Mouse (Mus musculus) granulocyte monocyte progenitor cell, adult 5-6 weeks (primary cell): ENCODE data around the gene Mettl17. TPM values are rescaled to one million over a fixed set of nuclear protein-coding genes. Genes with fewer than 3 reads are reported as not detected.

Experiments used
- ATAC-seq: replicated peaks from 2 replicates; pipeline ENCODE4 v1.8.0; 2016; ENCODE audit warnings: mild to moderate bottlenecking, moderate TSS enrichment, inconsistent platforms; ENCODE audit not compliant: poor library complexity, severe bottlenecking
- total RNA-seq, 2 experiments: library from RNA; stranded (forward) in 1 of 2; stranded (reverse) in 1 of 2; fragments of 200-712, 200-1000 nt in 1 of 2; fragments of >200 nt in 1 of 2; fragmentation: Nextera tagmentation in 1 of 2; gene quantifications; 2 replicates each; pipeline ENCODE4 v1.2.3; 2014 to 2017

Mettl17 gene
- total RNA-seq, 2 experiments from 2014 or later: 15.4 to 34.7 TPM

DNA sequence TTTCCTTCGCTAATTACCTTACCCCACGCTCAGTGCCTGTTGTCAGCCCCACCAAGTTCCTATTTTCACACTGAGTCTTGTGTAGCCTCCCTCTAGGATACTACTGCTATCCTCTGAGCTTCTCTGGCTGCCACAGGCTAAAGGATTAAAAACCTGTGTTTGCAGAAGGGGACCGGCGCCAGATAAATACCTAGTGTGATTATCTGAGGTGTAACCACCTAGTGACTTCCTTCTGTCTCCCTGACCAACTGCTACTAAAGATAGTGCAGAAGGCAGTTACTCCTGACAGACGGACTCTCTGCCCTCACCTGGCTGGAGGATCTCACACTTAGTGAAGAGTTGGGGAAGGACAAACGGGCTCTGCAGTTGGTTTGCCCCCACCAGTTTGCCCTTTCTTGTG lies 11.4 kb downstream of the Mettl17 start:
- ATAC-seq: no peak

DNA sequence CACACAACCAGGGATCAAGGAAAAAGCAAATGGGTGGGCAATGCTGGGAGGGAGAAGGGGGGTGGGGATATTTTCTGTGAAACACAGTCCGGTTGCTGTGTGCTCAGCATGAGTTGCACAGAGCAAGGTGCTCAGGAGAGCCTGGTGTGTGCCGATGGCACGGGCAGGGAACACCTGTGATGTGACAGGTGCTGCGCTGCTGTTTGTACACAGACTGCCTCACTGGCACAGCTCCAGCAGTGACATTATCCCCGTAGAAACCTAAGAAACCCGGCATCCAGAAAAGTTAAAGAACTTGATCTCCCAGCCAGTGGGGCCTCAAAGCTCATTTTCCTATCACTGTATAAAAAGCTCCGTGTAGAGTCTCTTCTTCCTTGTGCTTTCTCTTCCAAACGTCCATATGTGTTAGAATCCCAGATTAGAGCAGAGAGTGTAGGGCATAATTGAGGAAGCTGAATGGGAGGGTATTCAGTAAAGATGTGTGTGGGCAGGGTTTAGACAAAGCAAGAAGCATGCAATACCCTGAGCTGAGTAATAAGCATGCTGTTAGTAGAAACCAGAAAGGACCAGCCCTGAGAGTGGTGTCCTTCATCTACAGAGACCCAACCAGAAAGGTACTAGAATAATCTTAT lies 12.0 kb downstream of the Mettl17 start:
- no peak for ATAC-seq

DNA sequence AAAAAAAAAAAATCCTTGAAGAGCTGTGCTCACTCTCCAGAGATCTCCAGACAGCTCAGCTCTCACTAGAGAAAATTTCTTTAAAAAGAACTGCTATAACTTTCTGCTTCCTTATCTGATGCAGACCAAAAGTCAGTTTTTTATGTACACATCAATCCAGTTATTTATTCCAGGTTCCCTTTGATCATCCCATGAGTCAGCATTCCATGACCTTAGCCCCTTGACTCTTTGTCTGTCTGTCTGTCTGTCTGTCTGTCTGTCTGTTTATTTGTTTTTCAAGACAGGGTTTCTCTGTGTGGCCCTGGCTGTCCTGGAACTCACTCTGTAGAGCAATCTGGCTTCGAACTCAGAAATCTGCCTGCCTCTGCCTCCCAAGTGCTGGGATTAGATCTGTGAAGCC lies 14.7 kb downstream of the Mettl17 start:
- ATAC-seq: no peak

DNA sequence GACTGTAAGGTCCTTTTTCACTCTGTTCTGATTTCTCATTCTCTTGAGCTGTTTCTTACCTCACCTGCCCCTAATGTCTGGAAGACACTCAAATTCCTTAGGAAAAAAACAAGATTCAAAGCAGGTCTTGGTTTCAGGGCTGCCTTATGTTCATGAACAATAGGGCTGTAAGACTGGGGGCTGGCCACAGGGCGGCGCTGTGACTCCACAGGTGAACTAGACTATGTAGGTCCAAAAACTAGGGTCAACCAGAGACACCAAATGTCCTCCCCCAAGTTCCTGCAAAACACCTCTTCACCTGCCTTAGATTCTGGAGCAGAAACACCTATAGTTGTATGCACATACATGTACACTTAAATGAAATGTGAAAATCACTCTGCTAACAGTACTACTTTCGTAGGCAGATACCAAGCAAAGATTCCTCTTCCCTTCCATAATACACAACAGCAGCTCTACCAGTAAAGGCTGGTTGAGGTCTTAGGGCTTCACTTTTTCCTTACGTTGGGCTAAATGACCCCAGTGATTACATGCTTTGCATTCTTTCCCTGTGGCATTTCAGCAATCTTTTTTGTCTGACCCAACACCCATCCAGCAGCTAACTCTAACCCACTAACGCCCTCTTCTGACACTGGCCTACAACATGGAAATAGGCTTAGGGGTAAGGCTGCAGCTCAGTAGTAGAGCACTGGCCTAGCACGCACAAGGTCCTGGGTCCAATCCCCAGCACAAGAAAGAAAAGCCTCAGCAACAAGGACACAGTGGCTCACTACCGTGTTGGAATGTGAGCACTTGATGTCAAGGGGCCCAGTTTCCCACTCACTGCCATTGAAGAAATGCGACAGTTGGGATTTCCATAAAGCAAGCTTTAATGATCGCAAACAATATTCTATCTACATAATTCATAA lies 18.4 kb downstream of the Mettl17 start:
- ATAC-seq: peak; percentile 93

DNA sequence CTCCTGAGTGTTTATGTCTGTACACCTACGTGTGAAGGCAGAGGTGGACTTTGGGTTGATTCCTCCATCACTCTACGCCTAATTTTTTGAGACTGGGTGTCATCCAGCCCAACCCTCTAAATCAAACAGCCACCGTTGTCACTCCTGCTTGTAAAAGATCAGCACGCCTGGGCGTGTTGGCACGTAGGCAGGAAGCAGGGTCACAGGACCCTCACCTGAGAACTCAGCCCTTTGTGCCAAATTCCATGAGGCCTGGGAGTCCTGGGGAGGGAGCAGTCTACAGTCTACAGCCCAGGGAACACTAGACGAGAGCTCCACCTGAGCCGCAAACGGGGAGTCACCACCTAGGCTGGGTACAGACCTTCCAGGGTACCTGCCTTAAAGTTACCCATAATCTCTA lies 19.1 kb downstream of the Mettl17 start:
- no peak for ATAC-seq

DNA sequence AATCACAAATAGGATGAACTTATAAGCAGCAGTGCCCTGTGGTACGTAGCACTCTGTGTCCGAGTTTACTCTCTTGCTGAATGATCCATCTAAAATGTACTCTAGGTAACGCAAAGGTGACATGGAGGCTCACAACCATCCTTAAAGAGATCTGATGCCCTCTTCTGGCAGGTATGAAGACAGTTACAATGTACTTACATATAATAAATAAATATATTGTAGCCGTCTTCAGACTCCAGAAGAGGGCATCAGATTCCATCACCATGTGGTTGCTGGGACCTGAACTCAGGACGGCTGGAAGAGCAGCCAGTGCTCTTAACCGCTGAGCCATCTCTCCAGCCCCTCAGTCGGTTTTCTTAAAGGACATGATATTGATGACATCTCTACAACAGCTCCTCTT lies 20.1 kb downstream of the Mettl17 start:
- ATAC-seq: no peak

DNA sequence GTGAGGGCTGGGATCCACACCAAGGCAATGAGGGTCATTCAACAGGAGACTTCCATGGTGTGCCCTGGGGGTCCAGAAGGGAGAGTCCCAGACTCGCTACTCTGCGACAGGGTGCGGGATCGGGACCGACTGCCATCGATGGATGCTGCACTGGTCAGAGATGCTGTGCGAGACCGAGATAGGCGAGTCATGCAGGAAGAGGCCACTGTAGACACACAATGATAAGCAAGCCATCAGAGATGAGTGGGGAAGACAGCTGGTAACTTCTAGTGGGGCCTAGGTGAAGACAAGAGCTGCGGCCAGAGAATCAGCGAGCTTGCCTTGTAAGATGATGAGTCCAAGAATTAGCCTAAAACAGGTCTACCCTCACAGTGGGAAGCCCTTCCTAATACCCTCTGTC lies 21.5 kb downstream of the Mettl17 start:
- ATAC-seq: no peak

DNA sequence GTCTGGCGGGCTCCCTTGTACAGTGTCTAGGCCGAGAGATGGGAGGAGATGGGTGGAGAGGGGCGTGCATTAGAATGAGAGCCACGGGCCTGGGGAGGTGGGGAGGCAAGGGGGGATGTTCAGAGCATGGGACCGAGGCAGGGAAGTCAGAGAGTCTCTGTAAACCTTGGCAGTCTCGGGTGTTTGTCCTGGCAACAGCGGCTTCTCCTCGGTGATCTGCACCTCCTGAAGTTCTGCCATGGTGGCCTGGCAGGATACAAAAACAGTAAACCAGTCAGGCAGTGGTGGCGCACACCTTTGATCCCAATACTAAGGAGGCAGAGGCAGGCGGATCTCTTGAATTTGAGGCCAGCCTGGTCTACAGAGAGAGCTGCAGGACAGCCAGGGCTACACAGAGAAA lies 26.7 kb downstream of the Mettl17 start:
- ATAC-seq: no peak

DNA sequence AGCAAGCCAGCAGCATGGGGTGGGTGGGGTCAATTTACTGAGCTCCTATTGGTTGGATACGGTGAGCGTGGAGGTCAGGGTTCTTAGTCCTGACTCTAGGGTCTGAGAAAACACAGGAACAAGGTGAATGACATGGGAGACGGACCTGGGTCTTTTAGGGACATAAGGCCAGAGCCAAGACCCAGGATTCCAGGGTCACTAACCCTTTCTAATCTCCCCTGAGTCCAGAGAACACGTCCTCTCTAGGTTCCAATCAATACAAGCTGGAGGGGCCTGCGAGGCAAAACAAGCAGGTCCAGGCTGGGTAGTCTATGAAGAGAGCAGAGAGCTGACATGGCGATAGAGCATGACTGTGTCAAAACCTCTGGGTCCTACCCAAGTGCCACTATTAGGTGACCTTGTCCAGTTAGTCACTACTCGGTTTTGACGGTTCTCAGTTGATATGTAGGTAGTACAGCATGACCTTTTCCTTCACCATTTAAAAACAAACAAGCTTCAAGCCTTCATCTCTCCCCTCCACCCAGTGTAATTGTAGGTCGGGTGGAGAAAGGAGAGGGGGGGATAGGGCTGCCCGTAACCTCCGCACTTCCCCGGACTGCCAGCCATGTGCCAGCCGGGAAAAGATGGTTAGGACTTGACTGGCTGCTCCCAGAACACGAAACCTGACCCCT lies 27.9 kb downstream of the Mettl17 start:
- ATAC-seq: no peak

DNA sequence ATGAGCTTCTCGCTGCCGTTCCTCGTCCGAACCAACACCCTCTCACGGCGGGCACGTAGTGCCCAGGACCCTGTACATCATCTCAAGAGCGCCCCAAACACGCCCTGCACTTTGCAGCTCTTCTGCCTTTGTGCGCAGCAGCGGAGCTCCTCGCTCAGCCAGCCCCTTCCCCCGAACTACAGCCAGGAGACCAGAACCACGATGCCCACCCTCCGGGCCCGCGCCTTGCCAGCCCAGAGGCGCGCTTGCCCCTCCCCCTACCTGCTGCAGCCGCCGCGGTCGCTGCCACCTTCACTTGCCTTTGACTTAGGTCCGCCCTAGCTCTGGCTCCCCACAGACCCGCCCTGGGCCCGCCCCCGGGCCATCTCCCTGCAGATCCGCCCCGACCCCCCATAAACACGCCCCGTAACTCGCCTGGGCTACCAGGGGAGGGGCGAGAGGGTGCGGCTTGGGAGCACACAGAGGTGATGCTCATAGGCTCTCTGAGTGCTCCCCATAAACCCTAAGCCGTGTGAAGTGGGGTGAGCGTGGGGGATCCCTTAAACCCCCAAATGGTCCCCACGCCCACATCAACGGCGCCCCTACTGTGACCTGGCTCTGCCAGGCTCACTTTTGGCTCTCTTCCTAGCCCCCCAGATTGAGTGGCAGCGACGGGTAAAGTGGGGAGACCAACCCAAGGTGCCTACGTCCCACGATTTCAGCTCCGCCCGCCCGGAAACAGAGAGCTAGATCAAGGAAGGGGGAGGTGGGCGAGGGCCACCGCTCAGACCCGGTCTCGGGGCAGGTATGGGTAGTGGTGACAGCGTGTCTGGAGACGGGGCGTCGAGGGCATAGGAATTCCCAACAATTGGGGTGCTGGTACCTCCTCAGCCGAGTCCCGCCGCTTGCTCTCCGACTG lies 28.7 kb downstream of the Mettl17 start:
- peak; percentile 82 for ATAC-seq

DNA sequence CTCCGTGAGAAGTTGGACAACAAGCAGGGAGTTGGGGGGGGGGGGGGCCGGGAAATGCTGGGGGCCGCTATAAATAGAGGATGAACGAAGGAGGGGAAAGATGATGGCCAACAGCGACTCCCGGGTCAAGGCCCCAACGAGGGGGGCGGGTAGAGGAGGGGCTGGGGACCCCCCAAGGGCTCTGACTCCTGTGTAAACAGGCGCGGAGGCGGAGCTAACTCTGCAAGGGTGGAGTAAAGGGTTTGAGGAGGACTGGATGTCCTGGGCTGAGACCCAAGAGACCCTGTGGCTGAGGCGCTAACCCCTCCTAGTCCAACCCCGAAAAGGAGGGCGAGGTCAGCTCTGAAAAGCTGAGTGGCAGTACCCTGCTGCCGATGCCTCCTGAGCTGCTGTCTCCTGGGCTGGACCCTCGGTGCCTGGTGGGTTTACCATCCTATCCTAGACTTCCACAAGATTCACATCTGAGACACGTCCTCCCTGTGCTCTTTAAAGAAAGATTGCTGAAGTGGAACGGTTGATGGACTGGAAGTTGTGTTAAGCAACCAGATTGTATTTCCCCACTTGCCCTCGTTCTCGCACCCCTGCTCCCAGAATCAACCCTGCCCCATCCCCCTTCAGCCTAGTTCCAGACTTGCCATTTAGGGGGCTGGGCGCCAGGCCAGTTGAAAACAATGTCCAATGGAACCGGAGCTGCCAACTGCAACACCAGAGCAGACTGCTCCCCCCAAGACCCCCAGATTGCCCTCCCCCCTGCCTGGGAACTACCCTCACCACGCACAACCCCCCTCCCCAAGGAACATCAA lies 29.5 kb downstream of the Mettl17 start, which contains the start of gene Ndrg2:
Ndrg2 (minus strand) TSS at position 199 of the 803 bp plus-strand sequence.
- peak; percentile 27 for ATAC-seq

DNA sequence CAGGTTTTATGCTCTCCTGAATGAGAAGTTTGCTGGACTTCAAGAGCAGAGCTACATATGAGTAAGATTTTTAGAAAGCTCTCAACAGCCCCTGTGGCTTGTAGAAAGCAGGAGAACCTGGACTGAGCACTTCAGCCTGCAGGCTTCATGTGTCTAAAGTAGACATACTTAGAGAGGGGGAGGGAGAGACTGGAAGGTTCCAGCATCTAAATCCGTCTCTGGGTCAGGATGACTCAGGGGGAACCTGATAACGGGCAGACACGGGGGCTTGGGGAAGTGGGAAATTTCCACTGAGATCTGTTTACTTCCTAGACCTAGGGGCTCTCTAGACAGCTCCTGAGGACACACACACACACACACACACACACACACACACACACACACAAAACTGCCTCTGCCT lies 30.4 kb downstream of the Mettl17 start:
- ATAC-seq: peak; percentile 21

DNA sequence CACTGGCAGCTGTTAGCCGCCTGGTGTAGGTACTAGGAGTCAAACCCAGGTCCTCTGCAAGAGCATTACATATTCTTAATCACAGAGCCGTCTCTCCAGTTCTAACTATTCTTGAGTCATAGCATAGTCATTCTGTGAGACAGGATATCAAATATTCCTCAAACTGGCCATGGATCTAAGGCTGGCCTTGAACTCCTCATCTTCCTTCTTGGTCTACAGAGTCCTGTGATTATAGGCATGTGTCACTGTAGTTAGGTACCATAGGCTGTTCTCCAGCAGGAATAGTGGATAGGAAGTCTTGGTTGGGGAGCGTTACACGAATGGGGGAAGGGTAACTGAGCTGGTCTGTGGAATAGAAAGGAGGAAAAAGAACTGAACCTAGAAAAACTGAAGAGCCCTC lies 31.9 kb downstream of the Mettl17 start:
- no peak for ATAC-seq

DNA sequence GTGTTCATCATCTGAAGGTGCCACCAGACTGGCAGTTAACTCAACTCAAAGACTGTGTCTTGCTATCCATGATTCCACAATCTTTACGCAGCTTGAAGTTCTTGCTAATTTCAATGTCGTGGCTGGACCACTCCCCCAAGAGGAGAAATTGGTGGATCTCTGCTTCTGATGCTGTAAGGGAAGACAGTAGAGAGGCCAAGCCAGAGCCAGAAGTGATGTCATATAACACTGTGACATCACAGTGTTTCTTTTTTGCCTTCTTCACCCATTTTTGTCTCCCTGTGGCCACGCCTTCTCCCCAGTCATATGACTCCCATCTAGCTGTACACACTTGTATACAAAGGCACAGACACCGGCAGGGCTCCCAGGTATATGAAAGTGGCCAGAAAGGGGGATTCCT lies 33.5 kb downstream of the Mettl17 start, which contains the start of gene Tppp2:
Tppp2 (plus strand) TSS at position 301 of the 400 bp plus-strand sequence.
- ATAC-seq: no peak

DNA sequence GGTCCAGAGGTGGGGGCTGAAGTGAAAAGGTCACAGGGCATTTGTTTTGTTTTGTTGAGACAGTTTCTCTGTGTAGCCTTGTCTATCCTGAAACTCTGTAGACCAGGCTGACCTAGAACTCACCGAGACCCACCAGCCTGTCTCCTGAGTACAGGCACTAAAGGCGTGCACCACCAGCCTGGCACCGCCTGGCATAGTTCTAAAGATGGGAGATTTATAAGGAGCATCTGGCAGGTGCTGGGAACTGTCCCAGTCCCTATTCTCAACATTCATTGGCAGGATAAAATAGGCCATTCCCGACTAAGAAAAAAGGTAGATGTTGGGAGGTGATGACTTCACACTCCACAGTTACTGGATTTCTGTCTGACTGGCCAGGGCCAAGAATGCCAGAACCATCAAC lies 34.3 kb downstream of the Mettl17 start:
- no peak for ATAC-seq

DNA sequence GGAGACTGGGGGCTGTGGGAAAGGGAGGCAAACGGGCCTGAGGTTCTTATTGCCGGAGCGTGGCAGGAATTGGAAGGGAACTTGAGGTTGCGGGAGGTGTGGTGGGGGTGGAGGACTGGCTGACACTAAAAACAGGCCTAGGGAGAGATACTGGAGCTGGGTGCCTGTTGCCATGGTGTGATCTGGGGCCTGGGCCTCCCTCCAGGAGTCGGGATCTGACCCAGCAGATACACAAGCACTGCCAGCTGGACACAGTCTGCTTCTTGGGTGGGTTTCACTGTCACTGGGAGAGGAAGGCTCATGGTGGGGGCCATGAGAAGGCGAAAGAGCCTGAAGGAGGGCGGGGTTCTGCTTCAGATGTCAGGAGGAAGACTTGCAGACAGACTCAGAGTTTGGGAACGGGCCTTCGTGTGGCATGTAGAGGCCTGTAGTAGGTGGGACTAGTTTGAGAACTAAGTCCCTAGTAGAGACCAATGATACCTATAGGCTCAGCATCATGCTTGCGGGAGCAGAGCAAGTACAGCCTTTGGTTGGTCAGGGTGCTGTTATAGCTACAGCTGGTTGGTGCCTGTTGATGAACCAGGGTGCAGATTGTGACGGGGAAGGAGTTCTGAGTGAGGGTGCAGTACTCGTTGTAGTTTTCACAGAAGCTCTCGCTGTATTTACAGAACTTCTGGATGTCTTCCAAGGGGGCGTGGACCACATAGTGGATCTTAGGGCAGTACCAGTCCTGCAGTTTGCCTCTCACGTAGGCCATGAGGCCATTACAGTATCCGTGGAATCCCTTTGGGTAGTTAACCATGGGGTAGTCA lies 37.3 kb downstream of the Mettl17 start:
- no peak for ATAC-seq

DNA sequence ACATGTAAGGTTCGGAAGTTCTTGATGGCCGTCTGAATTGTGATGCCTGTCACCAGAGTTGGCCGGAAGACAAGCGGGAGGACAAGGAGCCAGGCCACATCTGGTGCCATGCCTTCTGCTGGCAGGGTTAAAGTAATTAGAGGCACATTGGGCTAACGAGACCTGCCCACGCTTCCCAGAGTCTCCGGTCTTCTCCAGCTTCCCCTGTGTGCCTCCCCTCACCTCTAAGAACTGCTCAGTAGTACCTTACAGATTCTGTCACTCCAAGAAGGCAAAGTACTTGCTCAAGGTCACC lies 37.9 kb downstream of the Mettl17 start, which contains the start of gene Rnase13:
Rnase13 (minus strand) TSS at position 203 of the 295 bp plus-strand sequence.
- no peak for ATAC-seq

DNA sequence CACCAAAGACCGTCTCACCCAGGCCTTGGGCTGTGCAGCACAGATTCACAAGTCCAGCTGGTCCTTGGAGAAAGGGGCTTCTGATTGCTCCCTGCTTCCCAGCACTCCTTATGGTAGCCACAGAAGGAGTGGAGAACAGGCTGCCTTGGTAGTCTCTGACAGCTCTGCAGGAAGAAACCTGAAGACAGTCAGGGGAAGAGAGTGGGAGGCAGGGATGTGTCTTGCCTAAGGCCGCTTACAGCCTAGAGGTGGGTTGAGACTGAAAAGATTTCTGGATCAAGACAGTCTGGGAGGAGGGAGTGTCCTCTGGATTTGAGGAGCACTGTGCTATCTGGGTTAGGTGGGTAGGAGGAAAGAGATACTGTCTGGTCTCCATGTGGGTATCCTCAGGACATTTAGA lies 38.3 kb downstream of the Mettl17 start:
- no peak for ATAC-seq

DNA sequence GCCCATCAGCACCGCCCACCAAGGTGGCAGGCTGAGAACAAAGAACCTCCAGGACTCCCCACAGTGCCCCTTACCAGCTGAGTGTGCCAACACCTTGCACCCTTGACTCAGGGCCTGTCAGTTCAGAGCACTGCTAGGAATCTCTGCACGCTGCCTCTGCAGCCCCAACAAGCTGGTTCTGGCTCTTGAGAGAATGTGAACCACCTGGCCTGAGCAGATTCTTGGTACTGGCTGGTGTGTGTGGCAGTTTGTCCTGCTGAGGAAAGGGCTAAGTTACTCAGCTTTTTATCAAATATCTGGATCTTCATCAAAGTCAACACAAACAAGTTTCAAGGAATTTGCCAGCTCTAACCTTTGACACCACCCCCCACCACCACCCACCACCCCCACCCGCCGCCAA lies 38.9 kb downstream of the Mettl17 start:
- no peak for ATAC-seq
